Mouse (Mus musculus) liver, embryonic 12.5 days (tissue): ENCODE measurements at regions not wholly inside any gene's neighbourhood (a gene's known extent, or its start where the extent isn't known, plus 50 kb on each side); places are given as distances from the start of the nearest gene placed in this dataset.
A peak's percentile ranks its signal among the peaks of the same experiment; 100 is the strongest.

Source experiments
- ATAC-seq: fragments of 200-750 bp; cut with Nextera tagmentation; 2 replicates; pipeline ENCODE4 v1.8.0; 2017; ENCODE audit warnings: moderate number of reproducible peaks, mild to moderate bottlenecking, moderate library complexity
- H3K27ac ChIP-seq: fragments of 300-500 bp; sonication (generic); 2 replicates; pipeline ENCODE4 v1.5.1; 2016; ENCODE audit warnings: mild to moderate bottlenecking
- H3K27me3 ChIP-seq: fragments of 300-500 bp; sonication (generic); replicated peaks from 2 replicates; pipeline ENCODE4 v1.6.1; 2016; ENCODE audit warnings: mild to moderate bottlenecking, moderate library complexity
- H3K36me3 ChIP-seq: fragments of 300-500 bp; sonication (generic); 2 replicates; pipeline ENCODE4 v1.6.1; 2016; ENCODE audit warnings: mild to moderate bottlenecking, moderate library complexity
- H3K4me1 ChIP-seq: fragments of 300-500 bp; sonication (generic); 2 replicates; pipeline ENCODE4 v1.6.1; 2016
- H3K4me2 ChIP-seq: fragments of 300-500 bp; sonication (generic); 2 replicates; pipeline ENCODE4 v1.6.1; 2016; ENCODE audit warnings: mild to moderate bottlenecking, moderate library complexity
- H3K4me3 ChIP-seq: fragments of 300-500 bp; sonication (generic); 2 replicates; pipeline ENCODE4 v1.5.1; 2016; ENCODE audit warnings: mild to moderate bottlenecking, moderate library complexity
- H3K9ac ChIP-seq: fragments of 300-500 bp; sonication (generic); 2 replicates; pipeline ENCODE4 v1.6.1; 2016; ENCODE audit warnings: mild to moderate bottlenecking, moderate library complexity
- H3K9me3 ChIP-seq: fragments of 300-500 bp; sonication (generic); replicated peaks from 2 replicates; pipeline ENCODE4 v1.6.1; 2016; ENCODE audit warnings: mild to moderate bottlenecking, moderate library complexity
- WGBS: fragments of 180-500 bp; shearing (Covaris S2); methylation state at CpG from one replicate; pipeline ENCODE4 v1.1.7; 2016; ENCODE audit not compliant: insufficient replicate concordance; 5-methylcytosine and 5-hydroxymethylcytosine counted together

DNA sequence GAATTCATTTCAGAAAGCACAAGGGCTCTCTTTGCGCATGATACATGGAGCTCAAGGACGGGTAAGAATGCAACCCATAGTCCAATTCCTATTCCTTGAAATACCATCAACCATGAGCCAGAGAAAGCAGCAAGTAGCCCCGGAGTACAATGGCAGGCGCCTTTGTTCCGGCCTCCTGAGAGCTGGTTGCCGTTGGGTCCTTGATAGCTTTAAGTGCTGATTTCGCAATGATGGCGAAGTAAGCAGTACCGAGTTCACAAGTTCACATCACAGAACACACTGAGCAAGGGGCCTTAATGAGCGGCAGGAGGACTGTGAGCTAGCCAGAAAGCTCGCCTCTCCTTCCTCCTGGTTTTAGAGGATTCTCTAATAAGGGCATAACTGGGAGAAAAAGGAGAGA is 227.3 kb downstream of the Cdca7 start:
- Histone ChIP-seq H3K36me3 (no peaks in the 10 kb centered on the region), H3K9ac (no peak overlapping the region), H3K27me3 (no peaks in the 10 kb centered on the region), H3K4me3 (no peak overlapping the region), H3K4me2 (no peak overlapping the region), H3K27ac (no peak overlapping the region), H3K4me1 (no peaks in the 10 kb centered on the region), H3K9me3 (no peaks in the 10 kb centered on the region)
- ATAC-seq, result no peak
- 56% methylated on average over 11 of the region's 11 CpGs for WGBS

DNA sequence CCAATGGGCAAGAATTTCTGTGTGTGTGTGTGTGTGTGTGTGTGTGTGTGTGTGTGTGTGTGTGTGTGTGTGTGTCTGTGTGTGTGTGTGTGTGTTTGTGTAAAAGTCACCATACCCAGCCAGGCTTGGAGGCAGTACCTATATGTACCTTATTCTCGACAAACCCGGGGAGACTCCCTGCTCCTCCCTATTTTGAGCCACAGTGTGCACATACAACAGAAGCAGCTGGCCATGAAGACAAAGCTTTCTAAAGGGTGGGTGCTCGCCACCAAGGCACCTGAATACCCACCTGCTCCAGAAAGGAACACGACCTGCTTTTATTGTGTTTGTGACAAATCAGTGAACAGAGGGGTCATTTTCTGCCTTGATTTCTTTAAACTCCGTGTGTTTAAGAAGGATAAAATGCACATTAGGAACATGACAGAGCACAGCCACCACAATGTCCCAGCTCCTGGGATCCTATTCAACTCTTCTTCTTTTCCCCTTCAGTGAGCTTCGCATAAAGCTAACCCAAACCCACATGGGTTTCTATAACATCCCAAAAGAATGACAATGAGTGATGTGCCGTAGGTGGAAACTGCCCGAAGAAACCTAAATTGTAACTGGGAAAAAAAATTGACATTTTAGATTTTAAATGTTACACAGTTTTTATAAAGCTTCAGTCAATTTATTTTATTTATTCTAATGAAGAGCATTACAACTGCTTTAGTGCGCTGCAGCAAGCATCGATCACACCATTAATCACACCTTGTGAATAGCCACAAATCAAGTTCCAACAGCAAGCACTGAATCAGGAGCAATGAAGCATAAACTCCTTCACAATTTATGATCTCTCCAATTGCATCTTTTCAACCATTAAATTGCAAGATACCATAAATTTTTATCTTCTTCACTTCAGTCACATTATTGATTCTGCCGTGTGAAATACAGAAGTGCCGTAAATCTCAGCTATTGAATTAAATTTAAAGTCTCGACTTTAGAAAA is 232.0 kb downstream of the Cdca7 start:
- no peak for ATAC-seq
- no peak overlapping the region for H3K9ac ChIP-seq

DNA sequence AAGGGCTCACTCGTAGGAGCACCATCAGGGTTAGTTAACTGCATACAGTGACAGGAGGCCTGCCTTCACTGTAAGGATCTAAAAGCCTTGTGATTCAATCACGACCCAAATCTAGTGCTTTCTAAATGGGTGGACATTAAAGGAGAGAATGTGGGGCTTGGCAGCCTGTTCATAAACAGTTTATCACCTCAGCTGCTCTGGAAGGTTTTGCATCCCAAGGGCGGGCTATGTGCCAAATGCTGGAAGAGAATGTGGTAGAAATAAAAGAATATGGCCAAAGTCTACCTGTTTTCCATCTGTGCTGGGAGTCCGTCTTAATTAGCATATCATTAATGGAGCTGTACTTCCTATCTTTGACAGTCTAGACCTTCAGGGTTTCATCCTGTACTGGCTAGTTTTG is 241.0 kb downstream of the Cdca7 start:
- Histone ChIP-seq H3K36me3 (no peaks in the 10 kb centered on the region), H3K4me1 (no peaks in the 10 kb centered on the region), H3K9me3 (no peaks in the 10 kb centered on the region), H3K4me3 (no peak overlapping the region), H3K27ac (no peak overlapping the region), H3K9ac (no peak overlapping the region), H3K27me3 (no peaks in the 10 kb centered on the region), H3K4me2 (no peak overlapping the region)
- 54% methylated on average over 4 of the region's 4 CpGs for WGBS
- ATAC-seq, result no peak

More for the DNA sequence above, 232.0 kb downstream of the Cdca7 start:
- Histone ChIP-seq H3K4me3 (no peak overlapping the region), H3K36me3 (no peaks in the 10 kb centered on the region), H3K27ac (no peak overlapping the region), H3K4me2 (no peak overlapping the region), H3K9me3 (no peaks in the 10 kb centered on the region), H3K4me1 (no peaks in the 10 kb centered on the region), H3K27me3 (no peaks in the 10 kb centered on the region)
- WGBS, result 79% methylated on average over 13 of the region's 13 CpGs

DNA sequence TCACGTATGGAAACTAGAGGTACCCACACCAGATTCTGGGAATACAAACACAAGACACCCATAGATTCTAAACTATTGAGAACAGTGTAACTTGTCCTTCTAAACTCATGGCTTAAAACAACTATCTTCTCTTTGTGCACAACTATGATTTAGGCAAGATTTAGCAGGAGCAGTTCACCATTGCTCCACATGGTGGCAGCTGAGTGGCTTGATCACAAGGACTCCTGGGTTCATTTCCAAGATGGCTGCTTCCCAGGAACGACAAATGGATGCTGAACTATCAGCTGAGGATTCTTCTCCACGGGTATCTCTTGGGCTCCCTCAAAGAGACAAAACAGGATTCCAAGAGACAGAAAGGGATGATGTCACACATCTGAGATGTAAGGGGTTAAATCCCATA is 251.5 kb downstream of the Sp3 start:
- Histone ChIP-seq H3K36me3 (no peaks in the 10 kb centered on the region), H3K9me3 (no peaks in the 10 kb centered on the region), H3K4me2 (no peak overlapping the region), H3K4me1 (no peaks in the 10 kb centered on the region), H3K4me3 (no peak overlapping the region), H3K27ac (no peak overlapping the region), H3K27me3 (0 out of 2 replicates have a peak, but pooled peaks cover 6% of the 10 kb centered on the region), H3K9ac (no peak overlapping the region)
- WGBS, result 39% methylated on average over 3 of the region's 3 CpGs
- ATAC-seq, result no peak

DNA sequence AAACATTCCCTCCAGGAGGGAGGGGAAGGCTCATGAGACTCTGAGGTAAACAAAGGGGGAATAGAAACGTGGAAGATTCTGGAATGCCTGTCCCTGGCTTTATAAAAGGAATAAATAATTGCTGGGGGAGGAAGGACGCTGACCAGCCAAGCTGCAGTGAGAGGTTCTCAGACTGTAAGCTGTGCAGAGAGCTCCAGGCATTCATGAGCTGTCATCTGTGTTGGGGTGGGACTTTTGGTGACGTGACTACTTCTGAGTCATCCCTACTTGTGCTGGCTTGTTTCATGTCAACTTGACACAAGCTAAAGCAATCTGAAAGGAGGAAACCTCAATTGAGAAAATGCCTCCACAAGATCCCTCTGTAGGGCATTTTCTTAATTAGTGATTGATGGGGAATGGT is 246.9 kb downstream of the Sp3 start:
- Histone ChIP-seq H3K9me3 (no peaks in the 10 kb centered on the region), H3K36me3 (no peaks in the 10 kb centered on the region), H3K9ac (no peak overlapping the region), H3K27me3 (0 out of 2 replicates have a peak, but pooled peaks cover 6% of the 10 kb centered on the region), H3K4me2 (no peak overlapping the region), H3K27ac (no peak overlapping the region), H3K4me3 (no peak overlapping the region), H3K4me1 (no peaks in the 10 kb centered on the region)
- no peak for ATAC-seq
- WGBS, result 34% methylated on average over 3 of the region's 3 CpGs

DNA sequence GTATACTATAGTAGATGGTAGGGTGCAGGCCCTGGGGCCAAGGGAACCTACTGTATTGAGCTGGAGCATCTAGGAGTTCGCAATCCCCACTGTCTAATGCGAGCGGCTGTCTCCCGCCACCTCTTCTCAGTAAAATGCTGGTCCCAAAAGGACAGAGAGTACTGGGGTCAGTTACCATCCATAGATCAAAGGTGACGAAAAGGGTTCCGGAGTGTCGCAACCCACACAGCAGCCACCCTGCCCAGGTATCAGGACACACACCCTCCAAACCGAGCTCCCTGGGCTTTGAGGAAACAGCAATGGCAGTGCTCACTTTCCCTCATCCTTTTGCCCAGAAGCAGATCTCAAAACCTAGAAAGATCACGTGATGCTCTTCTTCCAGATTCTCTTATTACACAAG is 245.2 kb downstream of the Sp3 start:
- no peak overlapping the region for H3K4me3 ChIP-seq
- H3K4me2 ChIP-seq, result no peak overlapping the region
- WGBS, result 72% methylated on average over 9 of the region's 9 CpGs
- no peaks in the 10 kb centered on the region for H3K9me3 ChIP-seq
- no peaks in the 10 kb centered on the region for H3K36me3 ChIP-seq
- no peak overlapping the region for H3K9ac ChIP-seq
- 0 out of 2 replicates have a peak, but pooled peaks cover 6% of the 10 kb centered on the region for H3K27me3 ChIP-seq
- no peaks in the 10 kb centered on the region for H3K4me1 ChIP-seq
- no peak for ATAC-seq
- no peak overlapping the region for H3K27ac ChIP-seq

DNA sequence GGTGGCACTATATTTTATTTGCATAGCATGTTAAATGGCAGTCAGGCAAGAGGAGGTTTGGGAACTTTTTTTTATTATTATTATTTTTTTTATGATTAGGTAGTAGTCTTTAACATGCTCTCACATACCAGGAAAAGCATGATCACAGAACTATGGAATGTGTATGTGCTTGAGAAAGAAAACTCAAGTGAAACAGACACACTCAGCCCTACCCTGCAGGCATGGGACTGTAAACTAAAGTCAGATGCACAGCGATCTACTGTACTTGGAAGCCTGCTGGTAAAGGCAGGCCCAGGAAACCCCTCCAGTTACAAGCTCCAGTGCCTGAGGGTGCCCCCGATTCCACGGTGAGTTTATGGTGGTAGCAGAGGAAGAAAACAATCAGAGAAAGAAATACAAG is 243.6 kb downstream of the Sp3 start:
- ATAC-seq, result no peak
- no peak overlapping the region for H3K9ac ChIP-seq
- H3K36me3 ChIP-seq, result no peaks in the 10 kb centered on the region
- WGBS, result 85% methylated on average over 3 of the region's 3 CpGs
- H3K4me3 ChIP-seq, result no peak overlapping the region
- no peaks in the 10 kb centered on the region for H3K4me1 ChIP-seq
- H3K27ac ChIP-seq, result no peak overlapping the region
- H3K27me3 ChIP-seq, result 0 out of 2 replicates have a peak, but pooled peaks cover 4% of the 10 kb centered on the region
- no peak overlapping the region for H3K4me2 ChIP-seq
- no peaks in the 10 kb centered on the region for H3K9me3 ChIP-seq

DNA sequence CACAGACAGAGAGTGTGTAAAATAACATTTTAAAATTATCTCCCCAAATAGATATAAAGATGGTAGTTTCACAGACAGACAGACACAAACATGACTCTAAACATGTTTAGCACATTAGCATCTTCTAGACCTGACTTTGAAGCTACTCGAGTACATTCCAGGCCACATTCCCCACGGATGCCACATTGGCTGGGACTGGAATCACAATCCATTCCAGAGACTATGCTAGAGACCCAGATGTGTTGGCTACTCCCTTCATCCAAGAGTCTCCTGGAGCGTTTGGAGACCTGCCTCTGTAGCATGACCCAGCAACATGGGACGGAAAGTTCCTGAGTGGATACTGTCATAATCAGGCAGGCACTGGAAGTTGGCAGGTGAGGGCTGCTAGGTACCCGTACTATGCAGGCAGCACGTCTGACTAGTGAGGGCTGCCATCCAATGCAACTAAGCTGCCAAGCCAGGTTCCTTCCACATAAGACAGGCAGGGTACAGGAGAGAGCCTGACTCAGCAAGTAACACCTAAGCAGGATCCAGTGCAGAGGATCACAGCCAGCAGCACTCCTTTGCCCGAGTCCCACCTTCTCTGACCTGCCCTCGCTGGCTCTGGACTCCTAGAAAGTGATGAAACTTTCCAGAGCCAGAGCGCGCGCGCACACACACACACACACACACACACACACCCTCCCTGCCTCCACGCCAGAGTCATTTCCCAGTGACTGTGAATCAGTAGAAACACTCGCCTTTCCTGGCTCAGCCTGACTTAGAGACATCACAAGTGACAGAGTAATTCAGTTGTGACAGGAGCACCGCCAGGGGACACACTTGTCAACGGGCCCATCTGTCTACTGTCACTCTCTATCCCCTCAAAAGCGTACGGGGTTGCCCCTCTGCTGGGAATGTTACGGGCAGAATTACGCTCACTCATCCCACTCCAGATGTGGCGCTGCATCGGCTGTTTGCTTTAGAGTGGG is 239.6 kb downstream of the Sp3 start:
- Histone ChIP-seq H3K36me3 (no peaks in the 10 kb centered on the region), H3K4me2 (peak overlapping the region; percentile 13; the same call in 1 of the 2 replicates), H3K9ac (no peak overlapping the region), H3K9me3 (no peaks in the 10 kb centered on the region), H3K4me1 (no peaks in the 10 kb centered on the region), H3K4me3 (no peak overlapping the region), H3K27me3 (no peaks in the 10 kb centered on the region), H3K27ac (no peak overlapping the region)
- 57% methylated on average over 22 of the region's 22 CpGs for WGBS
- ATAC-seq, result no peak

DNA sequence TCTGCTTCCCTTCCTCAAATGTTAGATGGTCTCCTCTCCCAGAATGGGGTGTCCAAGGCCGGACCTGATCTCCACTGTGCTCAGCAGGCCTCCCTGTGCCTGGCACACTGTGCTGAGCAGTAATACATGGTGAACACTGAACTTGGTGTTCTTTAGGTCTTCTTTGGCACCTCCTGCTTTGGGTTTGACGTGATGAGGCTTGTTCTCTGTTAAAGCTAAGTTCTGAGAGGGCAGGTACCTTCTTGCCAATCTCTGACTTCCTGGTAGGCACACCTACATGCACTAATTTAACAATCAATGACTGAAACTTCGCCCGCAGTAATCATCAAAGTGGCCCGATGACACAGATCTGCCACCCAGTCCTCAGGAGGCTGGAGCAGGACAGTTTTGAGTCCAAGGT is 238.5 kb downstream of the Sp3 start:
- Histone ChIP-seq H3K36me3 (no peaks in the 10 kb centered on the region), H3K4me2 (no peak overlapping the region), H3K27ac (no peak overlapping the region), H3K27me3 (no peaks in the 10 kb centered on the region), H3K9me3 (no peaks in the 10 kb centered on the region), H3K4me1 (no peaks in the 10 kb centered on the region), H3K4me3 (no peak overlapping the region), H3K9ac (no peak overlapping the region)
- ATAC-seq, result no peak
- WGBS, result 73% methylated on average over 5 of the region's 5 CpGs

DNA sequence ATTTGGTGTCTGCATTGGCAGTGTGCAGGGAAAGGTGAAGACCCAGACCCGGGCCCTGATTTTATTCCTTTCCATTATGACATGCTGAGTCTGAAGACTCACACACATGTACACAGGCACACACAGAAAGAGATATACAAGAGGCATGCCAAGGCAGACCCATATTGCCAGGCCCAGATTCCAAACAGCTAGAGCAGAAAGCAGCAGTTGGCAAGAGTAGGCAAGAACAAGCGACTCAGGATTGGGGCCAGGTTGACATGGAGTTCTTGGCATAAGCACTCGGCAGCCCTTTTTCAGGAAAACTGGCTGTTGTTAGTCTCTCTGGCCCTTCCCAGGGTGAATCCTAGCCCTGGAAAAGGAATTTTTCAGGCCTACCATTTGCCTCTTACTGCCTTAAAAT is 236.6 kb downstream of the Sp3 start:
- H3K4me1 ChIP-seq, result no peaks in the 10 kb centered on the region
- no peaks in the 10 kb centered on the region for H3K9me3 ChIP-seq
- ATAC-seq, result no peak
- H3K4me2 ChIP-seq, result no peak overlapping the region
- H3K27me3 ChIP-seq, result no peaks in the 10 kb centered on the region
- no peaks in the 10 kb centered on the region for H3K36me3 ChIP-seq
- no peak overlapping the region for H3K9ac ChIP-seq
- no peak overlapping the region for H3K4me3 ChIP-seq
- WGBS, result 76% methylated on average over 3 of the region's 3 CpGs
- no peak overlapping the region for H3K27ac ChIP-seq

DNA sequence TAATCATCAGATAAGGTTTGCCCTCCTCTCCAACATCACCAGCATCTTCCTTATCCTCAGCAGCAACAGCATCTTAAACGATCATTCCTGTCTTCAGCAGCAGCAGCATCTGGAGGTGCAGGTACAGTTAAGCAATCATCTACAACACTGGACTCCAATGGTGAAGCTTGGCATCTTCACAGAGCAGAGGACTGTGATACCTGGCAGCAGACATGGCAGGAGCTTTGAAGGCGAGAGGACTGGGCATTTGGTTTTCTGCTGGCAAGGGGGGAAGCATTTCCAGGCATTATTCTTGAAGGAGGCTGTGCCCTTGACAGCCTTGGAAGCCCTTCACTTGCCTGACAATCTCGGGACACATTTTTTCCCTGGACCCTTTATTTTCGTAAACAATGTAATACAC is 235.3 kb downstream of the Sp3 start:
- Histone ChIP-seq H3K27ac (no peak overlapping the region), H3K9me3 (no peaks in the 10 kb centered on the region), H3K4me2 (no peak overlapping the region), H3K27me3 (no peaks in the 10 kb centered on the region), H3K4me1 (no peaks in the 10 kb centered on the region), H3K9ac (no peak overlapping the region), H3K4me3 (no peak overlapping the region), H3K36me3 (no peaks in the 10 kb centered on the region)
- WGBS, result 55% methylated on average over 4 of the region's 4 CpGs
- no peak for ATAC-seq
